Mouse (Mus musculus) gonadal fat pad, adult 2 months (tissue): ENCODE measurements around the gene Rsph1. TPM values are rescaled to one million over a fixed set of nuclear protein-coding genes. Genes with fewer than 3 reads are reported as not detected.
"Not testable (repeated sequence)": the region's sequence is repeated elsewhere in the genome, so short reads cannot be mapped to it uniquely, and the experiment has no call there.

Experiments
- DNase-seq: peaks from one replicate; pipeline ENCODE4 v3.0.0-alpha.2; 2012; ENCODE audit warnings: low read depth
- polyA plus RNA-seq: library from polyadenylated mRNA; depleted of rRNA; stranded (reverse); fragments of >200 nt; gene quantifications from 2 replicates; pipeline ENCODE4 v1.2.3, GENCODE M21; 2012

Gene Rsph1
- polyA plus RNA-seq, 1 experiment: 2.6 TPM

DNA sequence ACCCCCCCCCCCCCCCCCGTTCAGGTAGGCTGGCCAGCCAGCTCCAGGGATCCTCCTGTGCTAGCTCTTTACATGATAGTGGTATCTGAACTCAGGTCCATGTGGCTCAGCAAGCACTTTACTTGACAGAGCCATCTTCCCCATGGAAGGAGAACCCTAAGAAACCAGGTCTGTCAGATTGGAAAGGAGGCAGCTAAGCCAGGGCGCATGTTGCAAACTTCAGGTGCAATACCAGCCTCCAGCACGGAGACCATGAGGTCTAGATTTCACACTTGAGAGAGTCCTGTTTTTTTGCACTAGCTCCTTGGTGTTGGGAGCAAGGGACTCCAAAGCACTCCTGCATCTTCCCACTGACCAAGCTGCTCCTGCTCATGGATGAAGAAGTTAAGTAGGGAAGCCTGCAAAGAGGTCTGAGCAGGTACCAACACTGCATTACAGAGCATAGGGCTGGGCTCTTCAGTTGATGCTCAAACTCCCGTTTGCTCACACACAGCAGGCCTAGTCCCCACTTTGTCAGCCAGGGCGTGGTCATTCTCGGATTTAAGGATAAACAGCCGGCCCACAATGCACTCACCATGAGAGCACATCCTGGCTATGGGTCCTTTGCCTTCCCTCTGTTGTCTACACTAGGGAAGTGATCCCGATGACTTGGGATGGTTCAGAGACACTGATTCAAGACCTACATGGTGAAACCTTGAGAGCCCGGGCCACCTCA, 819 bp downstream of the Rsph1 start:
- DNase-seq: no peak

DNA sequence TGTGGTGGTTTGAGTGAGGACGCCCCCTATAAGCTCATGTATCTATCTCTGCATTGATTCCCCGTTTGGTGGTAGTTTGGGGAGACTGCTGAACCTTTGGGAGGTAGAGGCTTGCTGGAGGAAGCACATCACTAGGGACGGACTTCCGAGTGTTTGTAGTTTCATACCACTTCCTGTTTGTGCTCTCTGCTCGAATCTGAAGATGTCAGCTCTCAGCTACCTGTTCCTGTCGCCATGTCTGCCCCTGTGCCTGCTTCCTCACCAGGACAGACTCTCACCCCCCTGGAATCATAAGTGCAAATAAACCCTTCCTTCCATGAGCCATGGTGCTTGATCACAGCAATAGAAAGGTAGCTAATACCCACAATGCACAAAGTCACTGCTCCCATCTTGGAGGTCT, 2.0 kb downstream of the Rsph1 start:
- DNase-seq: no peak

DNA sequence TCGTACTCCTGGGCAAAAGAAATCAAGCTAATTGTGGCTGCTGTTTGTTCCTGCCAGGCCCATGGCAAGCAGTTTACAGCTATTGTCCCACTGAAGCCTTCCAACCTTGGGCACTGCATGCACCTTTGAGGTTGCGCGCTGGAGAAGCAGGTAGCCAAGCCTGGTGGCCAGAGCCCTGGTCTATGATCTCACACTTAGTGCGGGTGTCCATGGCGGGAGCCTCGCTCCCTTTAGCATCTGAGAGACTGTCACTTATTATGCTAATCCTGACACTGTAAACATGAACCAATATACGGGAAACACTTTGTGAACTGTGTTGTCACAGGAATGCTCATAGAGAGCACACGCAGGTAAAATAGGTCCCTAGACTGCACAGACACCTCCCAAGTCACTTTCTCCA, 3.6 kb downstream of the Rsph1 start:
- DNase-seq: no peak

DNA sequence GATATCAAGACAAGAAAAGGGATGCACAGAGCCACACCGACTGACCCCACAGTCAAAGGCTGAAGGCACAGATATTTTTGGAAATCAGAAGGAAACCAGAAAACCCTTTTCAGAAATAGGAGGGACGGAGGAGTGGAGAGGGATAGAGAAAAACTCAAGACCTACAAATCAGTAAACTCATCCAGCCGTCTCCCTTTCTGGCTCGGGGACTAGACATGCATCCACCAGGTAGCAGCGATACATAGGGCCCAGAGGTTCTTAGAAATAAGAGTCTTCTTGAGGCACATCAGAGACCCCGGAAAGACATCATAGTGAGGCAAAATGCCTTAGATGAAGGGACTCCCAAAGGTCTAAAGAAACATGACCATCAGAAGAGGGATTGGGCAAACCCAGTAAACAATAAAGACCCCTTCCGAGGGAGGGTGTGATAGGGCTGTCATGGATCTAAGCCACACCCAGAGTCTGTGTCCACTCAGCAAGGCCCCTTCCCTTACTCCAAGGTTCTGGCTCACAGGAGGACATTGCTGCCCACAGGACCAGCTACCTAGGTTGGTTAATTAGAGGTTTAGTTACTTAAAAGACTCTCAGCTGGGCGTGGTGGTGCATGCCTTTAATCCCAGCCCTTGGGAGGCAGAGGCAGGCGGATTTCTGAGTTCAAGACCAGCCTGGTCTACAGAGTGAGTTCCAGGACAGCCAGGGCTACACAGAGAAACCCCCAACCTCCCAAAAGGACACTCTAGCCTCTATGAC, 4.6 kb downstream of the Rsph1 start:
- no peak for DNase-seq

DNA sequence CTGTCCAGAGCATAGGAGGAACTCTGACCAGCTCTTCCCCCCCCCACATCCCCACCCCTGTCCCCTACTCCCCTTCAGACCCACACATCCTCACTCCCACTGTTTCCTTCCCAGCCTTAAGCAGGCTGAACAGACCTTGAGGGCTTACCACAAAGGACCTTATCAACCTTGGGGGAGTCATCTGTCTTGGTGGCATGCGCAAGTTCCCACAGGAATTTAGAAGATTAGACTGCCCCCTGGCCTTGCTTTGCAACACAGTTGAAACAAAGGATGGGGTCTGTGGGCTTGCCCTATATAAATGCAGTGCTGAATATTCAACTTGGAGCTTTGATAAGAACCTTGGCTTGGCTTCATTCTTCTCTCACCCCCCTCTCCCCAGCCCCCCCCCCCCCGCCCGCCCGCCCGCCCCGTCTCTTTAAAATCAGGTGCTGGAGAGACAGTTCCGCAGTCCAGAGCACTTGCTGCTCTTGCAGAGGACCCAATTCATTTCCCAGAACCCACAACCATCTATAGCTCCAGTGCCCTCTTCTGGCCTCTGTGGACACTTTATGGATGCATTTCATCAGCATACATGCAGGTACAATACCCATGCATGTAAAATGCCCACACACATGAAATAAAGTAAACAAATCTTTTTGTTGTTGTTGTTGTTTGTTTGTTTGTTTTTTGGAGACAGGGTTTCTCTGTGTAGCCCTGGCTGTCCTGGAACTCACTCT, 5.9 kb downstream of the Rsph1 start:
- DNase-seq: no peak

DNA sequence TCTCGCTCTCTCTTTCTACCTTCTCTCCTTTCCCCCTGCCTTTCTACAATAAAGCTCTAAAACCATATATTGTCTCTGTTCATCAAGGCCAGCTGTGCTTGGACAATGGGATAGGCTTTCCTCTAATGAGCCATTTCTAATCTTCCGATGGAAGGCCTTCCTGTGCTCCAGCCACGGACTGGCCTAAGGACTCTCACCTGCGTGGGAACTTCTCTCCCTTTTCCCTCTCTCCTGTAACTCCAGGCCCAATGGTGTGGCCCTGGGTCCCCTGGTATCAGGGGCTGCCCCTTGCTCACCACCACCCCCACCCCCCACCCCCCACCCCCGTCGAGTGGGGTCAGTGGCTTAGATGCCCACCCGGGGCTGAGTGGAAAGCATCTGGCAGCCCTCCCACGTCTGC, 6.4 kb downstream of the Rsph1 start:
- DNase-seq: not testable (repeated sequence)

DNA sequence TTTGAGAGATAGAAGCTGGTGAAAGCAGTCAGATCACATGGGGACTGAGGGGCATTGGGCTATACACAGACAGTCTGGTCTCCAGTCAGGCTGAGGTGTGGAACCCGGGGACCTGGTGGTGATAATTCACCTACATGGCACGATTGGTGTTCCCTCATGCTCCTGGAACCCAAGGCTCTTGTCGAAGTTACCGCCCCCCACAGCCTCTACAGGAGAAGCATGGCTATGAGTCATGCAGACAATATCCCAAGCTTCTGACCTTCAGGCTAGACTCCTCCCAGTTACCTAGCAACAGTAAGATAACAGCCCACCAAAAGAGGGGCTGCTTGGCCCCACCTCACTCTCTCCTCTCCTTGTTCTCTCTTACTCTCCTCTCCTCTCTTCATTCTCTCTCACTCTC, 6.9 kb downstream of the Rsph1 start:
- DNase-seq: no peak

DNA sequence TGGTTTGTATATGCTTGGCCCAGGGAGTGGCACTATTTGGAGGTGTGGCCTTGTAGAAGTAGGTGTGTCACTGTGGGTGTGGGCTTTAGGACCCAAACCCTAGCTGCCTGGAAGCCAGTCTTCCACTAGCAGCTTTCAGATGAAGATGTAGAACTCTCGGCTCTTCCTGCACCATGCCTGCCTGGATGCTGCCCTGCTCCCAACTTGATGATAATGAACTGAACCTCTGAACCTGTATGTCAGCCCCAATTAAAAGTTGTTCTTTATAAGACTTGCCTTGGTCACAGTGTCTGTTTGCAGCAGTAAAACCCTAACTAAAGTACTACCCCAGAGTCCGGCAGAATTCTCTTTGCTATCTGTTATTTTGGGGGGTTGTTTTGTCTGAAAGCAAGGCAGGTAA, 7.4 kb downstream of the Rsph1 start:
- DNase-seq: no peak

DNA sequence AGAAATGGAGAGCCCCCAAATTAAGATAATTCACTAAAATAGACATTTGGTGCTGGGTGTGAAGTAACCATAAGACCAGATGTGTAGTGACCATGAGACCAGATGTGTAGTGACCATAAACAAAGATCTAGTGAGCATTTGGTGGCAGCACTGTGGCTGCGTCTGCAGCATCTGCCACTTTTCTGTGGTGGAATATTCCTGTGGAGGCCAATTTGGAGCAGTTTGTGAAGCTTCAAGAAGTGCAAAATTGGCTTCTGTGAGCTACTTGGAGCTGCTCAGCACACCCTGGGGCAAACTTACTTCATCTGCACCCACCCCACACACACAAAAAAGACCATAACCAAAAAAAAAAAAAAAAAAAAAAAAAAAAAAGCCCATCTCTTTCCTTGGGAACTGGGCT, 9.2 kb downstream of the Rsph1 start:
- no peak for DNase-seq

DNA sequence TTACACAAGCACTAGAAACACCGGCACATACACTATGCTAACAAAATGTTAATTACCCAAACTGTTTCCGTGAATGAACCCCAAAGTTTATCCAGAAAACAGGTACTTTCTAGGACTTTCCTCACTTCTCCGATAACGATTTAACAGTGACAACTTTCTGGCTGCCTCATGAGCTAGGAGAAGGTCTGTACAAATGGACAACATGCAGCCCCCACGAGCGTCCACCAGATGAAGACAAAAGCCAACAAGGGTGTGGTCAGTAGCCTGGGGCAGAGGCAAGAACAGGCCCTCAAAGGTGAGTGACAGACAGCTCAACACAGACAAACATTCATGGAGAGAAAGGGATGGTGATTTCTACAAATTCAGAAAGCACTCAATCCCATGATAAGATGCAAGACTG, 9.6 kb downstream of the Rsph1 start:
- DNase-seq: no peak

DNA sequence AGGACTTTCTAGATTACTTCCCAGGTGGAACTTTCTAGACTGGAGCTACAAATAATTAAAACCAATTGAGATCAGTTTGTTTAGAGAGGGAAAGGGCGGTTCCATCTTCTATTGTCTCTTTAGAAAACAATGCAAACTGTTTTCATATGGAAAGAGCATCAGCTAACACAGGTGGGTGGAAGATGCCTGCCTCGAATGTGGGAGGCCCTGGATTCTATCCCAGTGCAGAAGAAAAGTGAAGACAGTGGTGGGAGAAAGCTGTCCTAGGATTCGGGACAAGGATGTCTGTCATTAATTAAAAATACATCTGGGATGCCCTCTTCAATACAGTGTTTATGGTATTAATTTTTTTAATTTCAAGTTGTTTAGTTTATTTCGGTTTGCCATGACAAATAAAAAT, 10.0 kb downstream of the Rsph1 start:
- DNase-seq: no peak

DNA sequence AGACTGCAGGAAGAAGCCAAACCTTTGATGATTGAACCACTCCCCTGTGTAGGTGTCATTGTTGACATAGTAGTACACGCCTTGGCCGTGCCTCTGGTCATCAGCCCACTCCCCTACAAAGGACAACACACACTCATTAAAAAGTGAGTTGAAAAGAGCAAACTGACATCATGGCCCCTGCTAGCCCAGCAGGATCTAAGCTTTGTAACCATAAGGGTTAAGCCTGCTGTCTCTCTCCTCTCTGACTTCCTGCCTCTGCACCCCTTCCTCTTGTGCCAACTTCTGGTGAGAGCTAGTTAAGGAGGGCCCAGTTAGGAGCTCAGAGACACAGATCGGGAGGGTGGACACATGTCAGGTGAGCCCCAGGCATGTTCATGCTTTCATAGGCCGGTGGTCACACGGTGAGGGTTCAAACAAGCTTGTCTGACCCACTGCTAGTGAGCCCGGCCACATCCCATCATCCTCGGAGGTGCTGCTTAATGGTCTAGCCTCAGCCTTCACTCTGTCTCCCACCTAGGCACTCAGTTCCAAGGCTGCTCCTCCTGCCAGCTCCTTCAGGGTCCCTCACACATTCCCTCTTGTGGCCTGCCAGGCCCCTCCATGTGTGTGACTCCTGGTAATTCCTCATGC, 10.7 kb downstream of the Rsph1 start:
- no peak for DNase-seq

DNA sequence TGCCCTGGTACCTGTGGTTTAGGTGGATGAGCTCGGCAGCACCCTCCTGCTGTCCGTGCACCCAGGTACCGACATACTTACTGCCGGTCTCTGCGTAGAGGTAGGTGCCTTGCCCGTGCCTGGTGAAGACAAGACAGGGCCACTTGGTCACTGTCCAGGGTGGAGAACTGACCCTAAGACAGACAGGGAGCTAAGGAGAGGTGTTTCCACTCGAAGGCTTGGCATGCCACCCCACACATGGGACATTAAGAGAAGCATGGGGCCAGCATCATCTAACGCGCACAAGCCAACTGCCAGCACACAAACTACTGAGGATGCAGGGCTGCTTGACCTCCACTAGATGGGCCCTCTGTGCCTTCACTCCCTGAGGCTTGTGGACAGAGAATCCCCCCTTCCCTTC, 11.4 kb downstream of the Rsph1 start:
- no peak for DNase-seq

DNA sequence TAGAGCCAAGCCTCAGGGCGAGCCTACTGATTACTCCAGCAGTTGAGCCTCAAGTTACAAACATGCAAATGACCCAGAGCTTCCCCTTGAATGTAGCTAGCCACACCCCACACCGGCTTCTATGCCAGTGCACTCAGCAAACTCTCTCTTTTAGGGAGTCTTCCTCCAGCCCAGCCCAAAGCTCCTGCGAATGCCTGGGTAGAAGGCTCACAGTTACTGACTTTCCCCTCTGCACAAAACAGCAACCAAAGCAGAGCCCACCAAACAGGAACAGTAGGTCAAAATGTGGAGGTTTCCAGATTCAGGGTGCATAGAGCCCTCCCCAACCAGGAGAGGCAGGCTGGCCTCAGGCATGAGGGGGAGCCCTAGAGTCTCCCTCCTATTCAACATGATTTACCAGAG, 12.0 kb downstream of the Rsph1 start:
- no peak for DNase-seq

DNA sequence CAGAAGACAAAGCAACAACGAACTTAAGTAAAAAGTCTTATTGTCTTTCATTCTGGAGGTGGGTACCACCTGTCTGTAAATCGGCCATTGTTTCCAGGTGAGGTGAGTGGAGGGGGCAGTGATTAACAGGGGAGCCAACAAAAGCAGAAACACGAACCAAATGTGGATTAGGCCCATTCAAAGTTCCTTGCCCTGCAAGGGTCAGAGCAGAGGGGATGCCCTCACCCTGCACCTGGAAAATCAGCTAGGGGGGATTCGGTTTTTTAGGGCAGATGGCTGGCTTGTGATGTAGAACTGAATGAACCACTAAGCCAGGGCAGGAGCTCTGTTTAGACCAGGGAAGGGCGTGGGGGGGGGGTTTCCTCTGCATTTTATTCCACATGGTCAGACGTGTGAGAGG, 12.8 kb downstream of the Rsph1 start:
- no peak for DNase-seq

DNA sequence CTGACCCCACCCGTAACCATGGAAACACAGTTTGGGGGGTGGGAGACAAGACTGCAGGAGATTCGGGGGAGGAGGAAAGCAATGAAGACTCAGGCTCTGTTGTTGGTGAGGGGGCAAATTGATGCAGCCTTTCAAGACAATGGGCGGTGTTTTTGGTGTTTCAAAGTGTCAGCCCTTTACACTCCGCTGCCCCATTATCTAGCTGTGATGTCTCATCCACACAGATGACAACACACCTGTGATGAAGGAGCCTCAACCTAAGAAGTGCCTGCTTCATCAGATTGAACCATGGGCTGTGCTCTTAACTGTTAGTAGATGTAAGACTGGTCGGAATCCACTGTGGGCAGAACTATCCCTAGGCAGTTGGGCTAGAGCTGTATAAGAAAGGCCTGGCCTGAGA, 13.4 kb downstream of the Rsph1 start:
- no peak for DNase-seq

DNA sequence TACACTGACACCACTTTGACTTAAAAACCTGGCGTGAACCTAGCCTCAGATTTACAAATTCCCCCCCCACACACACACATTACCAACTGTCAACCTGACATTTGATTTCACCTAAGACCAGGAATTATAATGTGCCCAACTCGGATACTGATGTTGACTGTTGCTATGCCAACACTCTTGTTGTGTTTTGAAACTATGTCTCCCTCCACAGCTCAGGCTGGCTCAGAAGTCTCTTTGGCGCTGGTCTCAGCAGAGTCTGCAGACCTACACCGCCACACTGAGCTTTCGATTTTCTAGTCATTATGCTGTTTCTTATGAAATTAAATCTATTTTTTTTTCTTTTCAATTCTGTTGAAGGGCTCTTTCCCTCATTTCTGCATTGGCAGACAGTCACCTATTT, 14.5 kb downstream of the Rsph1 start:
- DNase-seq: no peak

DNA sequence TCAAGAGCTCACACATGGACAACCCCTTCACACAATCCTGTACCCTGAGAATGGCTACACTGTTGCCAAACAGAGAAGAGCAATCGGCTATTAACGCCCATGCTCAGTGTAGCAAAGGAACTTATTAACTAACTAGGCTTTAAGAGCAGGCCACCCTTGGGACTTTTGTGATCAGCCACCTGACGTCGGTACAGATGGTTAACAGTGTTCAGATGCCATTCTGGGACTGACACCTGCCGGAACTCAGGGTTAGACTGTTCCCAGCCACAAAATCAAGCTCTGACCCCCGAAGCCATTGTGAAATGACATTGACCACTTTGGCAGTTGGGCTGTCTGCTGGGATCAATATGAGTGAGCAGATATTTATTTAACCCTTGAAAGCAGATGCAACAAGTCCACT, 15.8 kb downstream of the Rsph1 start:
- no peak for DNase-seq

DNA sequence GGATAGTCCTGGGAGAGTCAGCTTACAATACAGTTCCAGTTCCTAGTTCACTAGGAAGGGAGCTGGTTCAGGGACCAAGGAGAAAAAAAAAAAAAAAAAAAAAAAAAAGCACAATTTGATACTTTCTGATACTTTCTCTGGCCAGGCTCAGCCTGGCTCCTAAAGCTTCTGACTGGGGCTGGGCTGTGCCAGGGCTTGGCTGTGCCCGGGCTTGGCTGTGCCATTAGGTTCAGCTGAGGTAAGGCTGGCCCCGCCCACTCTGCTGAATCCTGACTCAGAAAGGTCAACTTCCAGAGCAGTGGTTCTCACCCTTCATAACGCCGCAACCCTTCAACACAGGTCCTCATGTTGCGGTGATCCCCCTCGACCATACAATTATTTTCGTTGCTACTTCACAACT, 16.8 kb downstream of the Rsph1 start:
- DNase-seq: no peak

DNA sequence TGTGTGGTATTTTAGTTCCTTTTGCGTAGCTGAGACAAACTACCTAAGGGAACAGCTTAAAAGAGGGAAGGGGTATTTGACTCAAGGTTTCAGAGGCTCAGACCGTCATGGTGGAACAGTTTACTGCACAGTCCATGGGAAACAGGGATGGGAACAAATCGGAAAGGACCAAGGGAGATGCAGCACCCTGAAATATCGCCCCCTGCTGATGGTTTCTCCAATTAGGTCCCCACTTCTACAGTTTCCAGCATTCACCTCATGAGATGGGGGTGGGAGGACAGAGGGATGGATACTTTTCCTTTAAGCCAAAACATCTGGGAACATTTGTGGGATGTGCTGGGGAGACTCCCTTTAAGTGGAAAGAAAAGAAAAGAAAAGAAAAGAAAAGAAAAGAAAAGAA, 17.4 kb downstream of the Rsph1 start:
- no peak for DNase-seq

DNA sequence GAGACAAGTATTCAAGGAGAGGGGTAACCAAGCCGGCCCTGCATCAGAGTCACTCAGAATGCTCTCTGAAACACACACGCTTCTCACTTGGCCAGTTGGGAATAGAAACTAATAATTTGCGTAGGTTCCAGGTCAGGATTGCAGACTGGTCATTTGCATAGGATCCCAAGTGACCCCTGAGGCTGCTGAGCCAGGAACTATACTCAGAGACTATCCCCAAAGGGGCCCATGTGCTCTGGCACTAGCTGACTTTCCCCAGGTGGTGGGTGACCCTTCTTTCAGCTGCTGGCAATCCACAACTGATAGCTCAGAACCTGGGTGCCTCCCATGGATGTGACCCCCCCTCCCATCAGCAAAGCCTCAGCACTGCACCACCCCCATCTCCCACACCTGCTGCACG, 18.0 kb downstream of the Rsph1 start:
- no peak for DNase-seq

DNA sequence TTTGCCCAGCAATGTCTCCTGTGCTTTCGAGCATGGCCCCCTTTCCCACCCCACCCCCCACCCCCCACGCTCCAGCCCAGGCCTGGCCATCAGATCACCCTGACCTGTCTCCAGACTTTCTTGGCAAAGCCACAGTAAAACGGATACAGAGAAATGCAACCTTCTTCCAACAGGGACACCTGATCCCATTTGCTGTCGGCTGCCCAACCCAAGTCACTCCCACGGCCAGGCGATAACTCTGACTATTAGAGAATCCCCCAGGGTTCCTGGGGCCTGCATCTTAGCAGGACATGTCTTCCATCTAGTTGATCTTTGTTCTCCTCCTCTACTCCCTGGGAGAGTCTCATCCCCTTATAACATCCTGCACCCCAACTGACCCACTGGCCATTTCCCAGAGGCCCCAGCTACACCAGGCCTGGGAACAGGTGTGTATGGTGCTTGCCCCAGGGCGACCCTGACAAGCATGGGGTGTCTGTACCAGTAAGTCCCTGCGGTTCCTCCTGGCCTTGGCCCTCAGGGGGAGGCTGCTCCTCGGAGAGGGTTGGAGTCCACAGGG, 18.8 kb downstream of the Rsph1 start:
- no peak for DNase-seq
